Mouse (Mus musculus) common myeloid progenitor, adult 5-6 weeks (primary cell): ENCODE results near the gene Sbf2. TPM values are rescaled to one million over a fixed set of nuclear protein-coding genes. Genes with fewer than 3 reads are reported as not detected.

Experiments used
- ATAC-seq: replicated peaks from 2 replicates; pipeline ENCODE4 v1.8.0; 2016; ENCODE audit warnings: low read depth, mild to moderate bottlenecking, moderate TSS enrichment, inconsistent platforms; ENCODE audit not compliant: poor library complexity, severe bottlenecking
- total RNA-seq: library from RNA; stranded (forward); fragments of 200-1000, 187-1606 nt; gene quantifications from 2 replicates; pipeline ENCODE4 v1.2.3, GENCODE M21; 2017

The Sbf2 gene
- total RNA-seq, 1 experiment from 2014 or later, result 2.7 TPM

GRCm38 (mm10) chr7:110258196-110258950, 356.3 kb downstream of the Sbf2 start:
- no peak for ATAC-seq

Other genes starting within 250 kb of the Sbf2 start
- gene Adm, start 12.7 kb upstream of the Sbf2 start, total RNA-seq, result not detected in 2 replicates
- gene Ampd3, start 153.3 kb upstream of the Sbf2 start, total RNA-seq, result 9.0 and 17.3 TPM in 2 replicates
- gene Rnf141, start 229.5 kb upstream of the Sbf2 start, total RNA-seq, result 45.3 and 49.2 TPM in 2 replicates
- gene Lyve1, start 248.3 kb upstream of the Sbf2 start, total RNA-seq, result not detected in 2 replicates